Mouse (Mus musculus): ENCODE data around the gene Pxn. TPM values are rescaled to one million over a fixed set of nuclear protein-coding genes. Genes with fewer than 3 reads are reported as not detected.
"Not testable (repeated sequence)": the region's sequence is repeated elsewhere in the genome, so short reads cannot be mapped to it uniquely, and the experiment has no call there.

Pxn gene
- polyA plus RNA-seq, 1 experiment from 2014 or later = 25.2 TPM

DNA sequence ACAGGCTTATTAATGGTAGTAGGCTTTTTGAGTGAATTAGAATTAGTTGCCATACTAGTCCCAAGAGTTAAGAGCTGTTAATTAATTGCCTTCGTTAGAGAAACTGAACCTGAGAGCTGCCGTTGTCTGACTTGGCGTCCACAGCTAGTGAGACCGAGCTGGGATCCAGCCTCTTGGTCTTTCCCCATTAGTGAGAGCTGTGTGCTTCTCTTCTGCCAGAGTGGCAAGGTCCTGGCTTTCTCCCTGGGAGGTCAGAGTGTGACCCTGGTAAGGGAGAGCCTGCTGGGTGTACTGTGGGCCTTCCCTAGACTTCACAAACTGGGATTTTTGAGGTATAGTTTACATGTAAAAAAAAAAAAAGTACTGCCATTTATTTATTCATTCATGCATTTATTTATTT lies 63.2 kb downstream of the Pxn start:
- Histone ChIP-seq H3K4me3 (ENCODE audit: low read depth, low read length) (no peak overlapping the region), H3K9ac (no peak overlapping the region), H3K4me2 (0 out of 2 replicates have a peak overlapping the region, but pooled peaks have one; percentile 18), H3K27ac (ENCODE audit: low read depth) (peak overlapping the region; percentile 80), H3K27me3 (ENCODE audit: insufficient read depth, low read length) (no peaks in the 10 kb centered on the region), H3K9me3 (ENCODE audit: low read depth, low read length) (no peaks in the 10 kb centered on the region), H3K36me3 (ENCODE audit: insufficient read depth) (peaks cover 40% of the 10 kb centered on the region), H3K4me1 (ENCODE audit: insufficient read depth) (0 out of 2 replicates have a peak, but pooled peaks cover 6% of the 10 kb centered on the region)
- DNase-seq (no peak), ATAC-seq (ENCODE audit: insufficient read depth) (no peak)
- 79% methylated on average over 4 of the region's 4 CpGs for WGBS
- no peak for TF ChIP-seq CTCF (IDR thresholded peaks at IDR 0.05; ENCODE audit: low read depth)

DNA sequence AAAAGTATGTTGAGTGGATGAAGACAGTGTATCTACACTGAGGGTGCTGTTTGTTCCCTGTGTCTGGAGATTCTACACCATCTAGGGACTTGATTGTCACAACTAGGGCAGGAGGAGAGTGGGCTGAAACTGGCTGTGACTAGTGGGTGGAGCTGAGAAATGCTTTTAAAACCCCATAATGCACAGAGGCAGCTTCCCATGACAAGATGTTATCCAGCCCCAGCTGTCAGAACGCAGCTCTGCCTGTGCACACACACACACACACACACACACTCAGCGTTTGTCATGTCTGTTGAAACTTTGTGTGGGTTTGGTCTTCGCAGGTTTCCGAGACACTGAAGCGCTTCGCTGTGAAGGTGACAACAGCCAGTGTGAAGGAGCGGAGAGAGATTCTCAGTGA lies 64.6 kb downstream of the Pxn start:
- 0 out of 2 replicates have a peak, but pooled peaks cover 6% of the 10 kb centered on the region for H3K4me1 ChIP-seq (ENCODE audit: insufficient read depth)
- no peak overlapping the region for H3K4me3 ChIP-seq (ENCODE audit: low read depth, low read length)
- ATAC-seq (ENCODE audit: insufficient read depth) = no peak
- H3K9ac ChIP-seq = no peak overlapping the region
- H3K27ac ChIP-seq (ENCODE audit: low read depth) = no peak overlapping the region
- H3K4me2 ChIP-seq = no peak overlapping the region
- no peaks in the 10 kb centered on the region for H3K9me3 ChIP-seq (ENCODE audit: low read depth, low read length)
- H3K27me3 ChIP-seq (ENCODE audit: insufficient read depth, low read length) = no peaks in the 10 kb centered on the region
- H3K36me3 ChIP-seq (ENCODE audit: insufficient read depth) = peaks cover 53% of the 10 kb centered on the region
- DNase-seq = no peak
- WGBS = 93% methylated on average over 7 of the region's 7 CpGs
- TF ChIP-seq CTCF (IDR thresholded peaks at IDR 0.05; ENCODE audit: low read depth) = no peak

DNA sequence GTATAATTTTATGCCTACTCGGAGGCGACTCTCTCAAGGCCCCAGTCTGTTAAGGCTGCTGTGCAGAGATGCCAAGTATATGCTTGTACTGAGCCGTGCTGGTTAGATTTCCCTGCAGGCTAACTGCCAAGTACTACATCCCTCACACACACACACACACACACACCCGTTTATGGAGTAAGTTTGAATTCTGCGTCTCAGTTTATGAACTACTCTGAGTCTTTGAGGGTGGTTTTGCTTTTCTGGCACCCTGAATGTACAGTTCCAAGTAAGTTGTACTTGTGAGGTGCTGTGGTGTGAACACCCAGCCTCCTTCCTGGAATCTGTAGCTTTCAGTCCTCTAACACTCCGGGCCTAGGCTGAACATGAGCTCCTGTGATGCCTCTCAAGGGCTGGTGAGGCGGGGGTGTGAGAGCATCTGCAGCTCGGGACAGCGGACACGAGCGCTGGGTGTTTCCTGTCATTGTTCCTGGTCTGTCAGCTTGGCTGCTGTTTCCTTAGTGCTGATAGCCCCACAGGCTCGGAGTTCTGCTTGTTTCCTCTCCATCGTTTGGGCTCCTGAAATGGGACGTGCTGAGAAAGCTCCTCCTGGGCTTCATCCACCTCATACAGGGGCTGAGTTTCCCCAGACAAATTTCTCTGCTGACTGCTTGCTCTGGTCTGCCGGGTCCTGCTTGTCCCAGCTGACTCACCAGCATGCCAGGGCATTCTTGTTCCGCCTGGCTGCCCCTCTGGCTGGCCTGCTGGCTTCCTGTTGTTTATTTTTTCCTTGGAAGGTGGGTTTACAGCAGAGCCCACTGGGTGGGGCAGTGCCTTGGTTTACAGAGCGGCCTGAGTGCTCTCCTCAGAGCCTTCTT lies 66.4 kb downstream of the Pxn start:
- no peak for TF ChIP-seq CTCF (IDR thresholded peaks at IDR 0.05; ENCODE audit: low read depth)
- no peaks in the 10 kb centered on the region for H3K9me3 ChIP-seq (ENCODE audit: low read depth, low read length)
- peaks cover 71% of the 10 kb centered on the region for H3K36me3 ChIP-seq (ENCODE audit: insufficient read depth)
- H3K9ac ChIP-seq = peak overlapping the region; percentile 9; the same call in 1 of the 2 replicates
- H3K4me1 ChIP-seq (ENCODE audit: insufficient read depth) = 0 out of 2 replicates have a peak, but pooled peaks cover 6% of the 10 kb centered on the region
- H3K27me3 ChIP-seq (ENCODE audit: insufficient read depth, low read length) = no peaks in the 10 kb centered on the region
- DNase-seq (peak; percentile 63), ATAC-seq (ENCODE audit: insufficient read depth) (peak; percentile 55; the same call in 1 of the 2 replicates)
- H3K27ac ChIP-seq (ENCODE audit: low read depth) = peak overlapping the region; percentile 84
- H3K4me3 ChIP-seq (ENCODE audit: low read depth, low read length) = no peak overlapping the region
- H3K4me2 ChIP-seq = peak overlapping the region; percentile 29; the same call in 1 of the 2 replicates
- 47% methylated on average over 17 of the region's 17 CpGs for WGBS

DNA sequence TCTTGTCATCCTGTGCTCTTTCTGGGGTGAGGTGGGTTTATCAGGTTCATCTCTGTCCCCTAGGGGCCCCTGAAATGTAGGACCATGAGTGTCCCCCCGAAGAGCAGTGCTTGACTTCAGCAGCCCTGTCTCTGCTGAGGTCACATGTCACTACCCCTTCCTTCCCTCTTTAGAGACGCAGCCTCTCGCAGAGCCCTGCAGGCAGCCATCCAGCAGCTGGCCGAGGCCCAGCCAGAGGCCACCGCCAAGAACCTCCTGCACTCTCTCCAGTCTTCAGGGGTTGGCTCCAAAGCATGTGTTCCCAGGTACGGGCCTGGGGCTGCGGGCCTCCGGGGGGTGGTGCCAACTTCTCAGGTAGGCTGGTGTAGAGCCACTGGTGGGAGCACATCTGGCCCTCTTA lies 68.5 kb downstream of the Pxn start:
- Histone ChIP-seq H3K36me3 (ENCODE audit: insufficient read depth) (peaks cover 87% of the 10 kb centered on the region), H3K9ac (no peak overlapping the region), H3K4me2 (no peak overlapping the region), H3K27me3 (ENCODE audit: insufficient read depth, low read length) (no peaks in the 10 kb centered on the region), H3K4me1 (ENCODE audit: insufficient read depth) (no peaks in the 10 kb centered on the region), H3K9me3 (ENCODE audit: low read depth, low read length) (no peaks in the 10 kb centered on the region), H3K4me3 (ENCODE audit: low read depth, low read length) (no peak overlapping the region), H3K27ac (ENCODE audit: low read depth) (no peak overlapping the region)
- TF ChIP-seq CTCF (IDR thresholded peaks at IDR 0.05; ENCODE audit: low read depth) = no peak
- no peak for DNase-seq
- no peak for ATAC-seq (ENCODE audit: insufficient read depth)
- 84% methylated on average over 8 of the region's 8 CpGs for WGBS

DNA sequence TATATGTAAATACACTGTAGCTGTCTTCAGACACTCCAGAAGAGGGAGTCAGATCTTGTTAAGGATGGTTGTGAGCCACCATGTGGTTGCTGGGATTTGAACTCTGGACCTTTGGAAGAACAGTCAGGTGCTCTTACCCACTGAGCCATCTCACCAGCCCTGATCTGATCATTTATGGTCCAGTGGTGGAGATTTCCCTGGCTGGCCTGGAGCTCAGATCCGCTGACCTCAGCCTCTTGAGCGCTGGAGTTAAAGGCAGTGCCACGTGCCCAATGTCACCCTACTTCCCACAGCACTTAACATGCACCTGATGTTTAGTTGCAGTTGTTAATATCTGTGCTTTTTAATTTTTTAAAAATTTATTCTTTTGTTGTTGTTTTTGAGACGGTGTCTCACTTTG lies 71.2 kb downstream of the Pxn start:
- peaks cover 98% of the 10 kb centered on the region for H3K36me3 ChIP-seq (ENCODE audit: insufficient read depth)
- H3K9ac ChIP-seq; DNase-seq; H3K4me1 ChIP-seq (ENCODE audit: insufficient read depth); ATAC-seq (ENCODE audit: insufficient read depth); H3K4me2 ChIP-seq; H3K27ac ChIP-seq (ENCODE audit: low read depth); H3K4me3 ChIP-seq (ENCODE audit: low read depth, low read length); H3K27me3 ChIP-seq (ENCODE audit: insufficient read depth, low read length); H3K9me3 ChIP-seq (ENCODE audit: low read depth, low read length): not testable (repeated sequence)
- WGBS = 91% methylated on average over 4 of the region's 4 CpGs

DNA sequence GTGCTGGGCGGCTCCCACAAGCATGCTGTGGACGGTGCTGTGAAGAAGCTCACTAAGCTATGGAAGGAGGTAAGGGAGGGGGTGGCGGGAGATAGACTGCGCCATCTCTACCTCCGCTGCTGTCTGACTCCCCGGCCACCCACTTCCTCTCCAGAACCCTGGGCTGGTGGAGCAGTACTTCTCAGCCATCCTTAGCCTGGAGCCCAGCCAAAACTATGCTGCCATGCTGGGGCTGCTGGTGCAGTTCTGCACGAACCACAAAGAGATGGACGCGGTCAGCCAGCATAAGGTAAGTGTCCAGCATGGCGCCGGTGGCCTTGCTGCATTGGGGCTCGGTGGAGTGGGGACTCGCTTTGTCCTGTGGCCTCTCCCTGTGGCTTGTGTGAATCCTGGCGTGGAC lies 72.4 kb downstream of the Pxn start:
- peaks cover 8% of the 10 kb centered on the region; the same call in 1 of the 2 replicates for H3K9me3 ChIP-seq (ENCODE audit: low read depth, low read length)
- H3K36me3 ChIP-seq (ENCODE audit: insufficient read depth) = peaks cover 98% of the 10 kb centered on the region
- no peak overlapping the region for H3K27ac ChIP-seq (ENCODE audit: low read depth)
- no peaks in the 10 kb centered on the region for H3K27me3 ChIP-seq (ENCODE audit: insufficient read depth, low read length)
- no peaks in the 10 kb centered on the region for H3K4me1 ChIP-seq (ENCODE audit: insufficient read depth)
- H3K4me2 ChIP-seq = no peak overlapping the region
- no peak overlapping the region for H3K9ac ChIP-seq
- 90% methylated on average over 14 of the region's 14 CpGs for WGBS
- no peak for ATAC-seq (ENCODE audit: insufficient read depth)
- no peak overlapping the region for H3K4me3 ChIP-seq (ENCODE audit: low read depth, low read length)
- TF ChIP-seq CTCF (IDR thresholded peaks at IDR 0.05; ENCODE audit: low read depth) = no peak
- no peak for DNase-seq

DNA sequence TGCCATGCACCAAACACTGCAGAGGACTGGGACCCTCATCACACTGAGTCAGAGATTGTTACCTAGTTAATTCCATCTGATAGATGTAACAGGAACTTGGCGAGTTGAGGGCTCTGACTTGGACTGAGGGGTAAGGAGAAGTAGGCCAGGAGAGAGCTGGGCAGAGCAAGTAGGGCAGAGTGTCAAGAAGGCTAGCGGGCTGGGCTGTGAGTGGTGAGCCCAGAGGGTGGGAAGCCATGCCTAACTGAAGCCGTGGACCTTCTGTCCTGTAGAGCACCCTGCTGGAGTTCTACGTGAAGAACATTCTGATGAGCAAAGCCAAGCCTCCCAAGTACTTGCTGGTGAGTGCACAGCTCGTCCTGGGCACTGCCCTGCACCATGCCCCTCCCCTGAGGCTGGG lies 72.9 kb downstream of the Pxn start:
- H3K27ac ChIP-seq (ENCODE audit: low read depth) = no peak overlapping the region
- DNase-seq = no peak
- no peak overlapping the region for H3K4me2 ChIP-seq
- H3K36me3 ChIP-seq (ENCODE audit: insufficient read depth) = peaks cover 98% of the 10 kb centered on the region
- no peaks in the 10 kb centered on the region for H3K4me1 ChIP-seq (ENCODE audit: insufficient read depth)
- no peak for TF ChIP-seq CTCF (IDR thresholded peaks at IDR 0.05; ENCODE audit: low read depth)
- no peaks in the 10 kb centered on the region for H3K27me3 ChIP-seq (ENCODE audit: insufficient read depth, low read length)
- H3K4me3 ChIP-seq (ENCODE audit: low read depth, low read length) = no peak overlapping the region
- H3K9ac ChIP-seq = no peak overlapping the region
- ATAC-seq (ENCODE audit: insufficient read depth) = no peak
- H3K9me3 ChIP-seq (ENCODE audit: low read depth, low read length) = peaks cover 8% of the 10 kb centered on the region; the same call in 1 of the 2 replicates
- 93% methylated on average over 5 of the region's 5 CpGs for WGBS
